Mouse (Mus musculus) kidney, embryonic 15.5 days (tissue): ENCODE data around the gene Cracr2b. TPM values are rescaled to one million over a fixed set of nuclear protein-coding genes. Genes with fewer than 3 reads are reported as not detected.

Experiments
- ATAC-seq: fragments of 200-750 bp; cut with Nextera tagmentation; replicated peaks from 2 replicates; pipeline ENCODE4 v1.8.0; 2017; ENCODE audit warnings: moderate TSS enrichment; ENCODE audit not compliant: low FRiP score
- H3K27ac ChIP-seq: fragments of 300-500 bp; sonication (generic); 2 replicates; pipeline ENCODE4 v1.5.1; 2015; ENCODE audit warnings: mild to moderate bottlenecking, inconsistent platforms
- H3K27me3 ChIP-seq: fragments of 300-500 bp; sonication (generic); 2 replicates; pipeline ENCODE4 v1.6.1; 2015; ENCODE audit warnings: inconsistent platforms
- H3K36me3 ChIP-seq: fragments of 300-500 bp; sonication (generic); 2 replicates; pipeline ENCODE4 v1.6.1; 2015; ENCODE audit warnings: inconsistent platforms
- H3K4me1 ChIP-seq: fragments of 300-500 bp; sonication (generic); 2 replicates; pipeline ENCODE4 v1.6.1; 2015; ENCODE audit warnings: inconsistent platforms
- H3K4me2 ChIP-seq: fragments of 300-500 bp; sonication (generic); 2 replicates; pipeline ENCODE4 v1.6.1; 2015; ENCODE audit warnings: moderate library complexity, mild to moderate bottlenecking, inconsistent platforms
- H3K4me3 ChIP-seq: fragments of 300-500 bp; sonication (generic); replicated peaks from 2 replicates; pipeline ENCODE4 v1.5.1; 2015; ENCODE audit warnings: mild to moderate bottlenecking, inconsistent platforms
- H3K9ac ChIP-seq: fragments of 300-500 bp; sonication (generic); 2 replicates; pipeline ENCODE4 v1.6.1; 2015; ENCODE audit warnings: mild to moderate bottlenecking, inconsistent platforms
- H3K9me3 ChIP-seq: fragments of 300-500 bp; sonication (generic); replicated peaks from 2 replicates; pipeline ENCODE4 v1.6.1; 2016; ENCODE audit warnings: inconsistent platforms
- WGBS: fragments of 180-500 bp; shearing (Covaris S2); methylation state at CpG from one replicate; pipeline ENCODE4 v1.1.7; 2015; ENCODE audit warnings: mixed read lengths; 5-methylcytosine and 5-hydroxymethylcytosine counted together
- polyA plus RNA-seq: library from polyadenylated mRNA; unstranded; fragments of >200 nt; fragmentation: Nextera tagmentation; extraction: Ambion mirVana; gene quantifications from 2 replicates; pipeline ENCODE4 v1.2.1, GENCODE M21; 2015

The Cracr2b gene
- polyA plus RNA-seq: 19.3 and 22.0 TPM in 2 replicates

GRCm38 (mm10) chr7:141460391-141461113 lies at the start of gene Cracr2b:
Gene Cracr2b (plus strand): TSS chr7:141461094.
- Histone ChIP-seq H3K27me3 (peaks cover 54% of the 10 kb centered on the region), H3K4me1 (peaks cover 80% of the 10 kb centered on the region), H3K4me2 (peak within 1 kb of the TSS; percentile 97), H3K36me3 (peaks cover 17% of the 10 kb centered on the region), H3K9me3 (no peaks in the 10 kb centered on the region), H3K27ac (no peak within 1 kb of the TSS), H3K9ac (peak within 1 kb of the TSS; percentile 46), H3K4me3 (peak within 1 kb of the TSS; percentile 56)
- 72% methylated on average over 15 of the region's 15 CpGs for WGBS
- no peak for ATAC-seq

GRCm38 (mm10) chr7:141411667-141412066 lies 49.2 kb upstream of the Cracr2b start:
- no peak for ATAC-seq
- Histone ChIP-seq H3K36me3 (peaks cover 41% of the 10 kb centered on the region), H3K4me1 (peaks cover 27% of the 10 kb centered on the region), H3K4me3 (no peak overlapping the region), H3K9me3 (no peaks in the 10 kb centered on the region), H3K9ac (no peak overlapping the region), H3K27me3 (no peaks in the 10 kb centered on the region), H3K4me2 (no peak overlapping the region), H3K27ac (no peak overlapping the region)
- WGBS: 100% methylated on average over 1 of the region's 1 CpGs

GRCm38 (mm10) chr7:141413331-141413730 lies 47.6 kb upstream of the Cracr2b start:
- Histone ChIP-seq H3K4me2 (peak overlapping the region; percentile 84), H3K4me3 (peak overlapping the region; percentile 75), H3K9me3 (no peaks in the 10 kb centered on the region), H3K27me3 (no peaks in the 10 kb centered on the region), H3K4me1 (peaks cover 27% of the 10 kb centered on the region), H3K9ac (peak overlapping the region; percentile 79), H3K36me3 (peaks cover 31% of the 10 kb centered on the region), H3K27ac (peak overlapping the region; percentile 88)
- 3% methylated on average over 16 of the region's 16 CpGs for WGBS
- peak; percentile 16 for ATAC-seq

DNA sequence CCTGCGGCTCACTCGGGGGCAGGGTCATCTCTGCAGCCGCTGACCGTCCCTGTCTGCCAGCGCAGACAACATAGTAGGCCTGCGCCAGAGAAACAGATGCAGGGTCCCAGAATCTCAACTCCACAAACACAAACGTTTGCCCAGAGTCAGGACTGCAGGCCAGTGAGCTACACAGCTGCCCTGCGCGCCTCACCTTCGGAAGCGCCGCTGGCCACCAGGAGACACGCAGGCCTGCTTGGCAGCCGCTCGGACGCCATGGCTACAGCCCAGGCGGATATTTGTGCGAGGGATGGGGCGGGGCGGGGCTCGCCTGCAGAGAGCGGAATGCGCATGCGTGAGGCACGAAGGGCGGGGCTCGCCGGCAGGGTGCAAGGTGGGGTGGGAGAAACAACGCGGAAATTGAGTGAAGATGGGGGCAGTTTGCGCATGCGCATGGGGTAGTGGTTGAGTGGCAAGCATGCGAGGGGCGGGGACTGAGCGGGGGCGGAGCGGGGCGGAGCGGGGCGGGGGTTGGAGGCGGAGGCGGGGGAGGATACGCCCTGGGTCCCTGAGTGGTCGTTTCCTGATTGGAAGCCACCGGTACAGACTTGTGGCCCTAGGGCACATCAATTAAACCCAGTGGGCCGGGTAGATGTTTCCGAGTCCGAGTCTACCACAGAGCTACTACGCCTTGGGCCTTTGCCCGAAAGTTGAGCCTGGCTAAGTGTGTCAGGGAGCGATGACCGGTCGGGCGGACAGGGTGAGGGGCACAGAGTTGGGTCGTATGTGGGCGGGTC lies 46.9 kb upstream of the Cracr2b start, which contains the start of gene Gatd1:
Gene Gatd1, minus strand, starts transcription at position 328 of the 776 bp plus-strand sequence.
- Histone ChIP-seq H3K9ac (peak within 1 kb of the TSS; percentile 79), H3K9me3 (no peaks in the 10 kb centered on the region), H3K4me2 (peak within 1 kb of the TSS; percentile 84), H3K27me3 (no peaks in the 10 kb centered on the region), H3K4me3 (peak within 1 kb of the TSS; percentile 75), H3K36me3 (peaks cover 26% of the 10 kb centered on the region), H3K27ac (peak within 1 kb of the TSS; percentile 91), H3K4me1 (peaks cover 26% of the 10 kb centered on the region)
- under 1% methylated on average over 56 of the region's 56 CpGs for WGBS
- peak; percentile 91 for ATAC-seq

DNA sequence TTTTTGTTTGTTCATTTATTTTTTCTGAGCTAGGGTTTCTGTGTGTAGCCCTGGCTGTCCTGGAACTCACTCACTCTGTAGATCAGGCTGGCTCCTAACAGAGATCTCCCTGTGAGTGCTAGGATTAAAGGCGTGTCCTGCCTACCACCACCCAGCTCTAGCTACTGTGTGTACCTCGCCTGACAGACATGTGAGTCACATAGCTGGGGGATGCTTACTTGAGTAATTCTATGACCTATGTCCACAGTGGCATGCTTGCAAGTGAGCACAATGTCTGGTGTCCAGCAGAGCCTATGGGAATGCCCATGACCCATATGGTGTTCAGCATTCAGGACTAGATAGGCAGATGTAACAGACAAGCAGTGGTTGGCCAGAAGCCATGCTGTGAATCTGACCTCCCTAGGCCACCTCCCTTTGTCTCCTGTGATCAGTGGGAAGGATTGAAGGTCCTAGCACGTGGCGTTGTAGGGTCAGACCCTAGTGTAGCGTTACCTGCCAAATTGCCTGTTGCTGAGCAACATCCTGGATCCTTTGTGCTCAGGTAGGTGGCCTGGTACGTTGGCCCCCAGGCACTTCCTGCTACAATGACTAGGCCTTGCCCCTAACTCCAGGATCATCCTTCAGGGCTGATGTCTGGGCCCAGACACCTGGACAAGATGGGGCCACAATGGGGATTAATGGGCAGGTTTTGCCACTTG lies 44.6 kb upstream of the Cracr2b start:
- 80% methylated on average over 6 of the region's 6 CpGs for WGBS
- H3K9ac ChIP-seq: no peak overlapping the region
- no peaks in the 10 kb centered on the region for H3K9me3 ChIP-seq
- 0 out of 2 replicates have a peak, but pooled peaks cover 4% of the 10 kb centered on the region for H3K36me3 ChIP-seq
- no peak overlapping the region for H3K4me3 ChIP-seq
- ATAC-seq: no peak
- H3K4me2 ChIP-seq: no peak overlapping the region
- no peaks in the 10 kb centered on the region for H3K27me3 ChIP-seq
- H3K27ac ChIP-seq: no peak overlapping the region
- peaks cover 24% of the 10 kb centered on the region for H3K4me1 ChIP-seq

GRCm38 (mm10) chr7:141417731-141418681 lies 42.9 kb upstream of the Cracr2b start:
- no peak for ATAC-seq

GRCm38 (mm10) chr7:141418970-141419369 lies 41.9 kb upstream of the Cracr2b start:
- Histone ChIP-seq H3K9ac (no peak overlapping the region), H3K36me3 (no peaks in the 10 kb centered on the region), H3K9me3 (no peaks in the 10 kb centered on the region), H3K27ac (no peak overlapping the region), H3K27me3 (no peaks in the 10 kb centered on the region), H3K4me1 (peaks cover 10% of the 10 kb centered on the region), H3K4me3 (no peak overlapping the region), H3K4me2 (no peak overlapping the region)
- ATAC-seq: no peak
- 42% methylated on average over 7 of the region's 7 CpGs for WGBS

More at GRCm38 (mm10) chr7:141417731-141418681, 42.9 kb upstream of the Cracr2b start:
- H3K4me2 ChIP-seq: no peak overlapping the region
- H3K27ac ChIP-seq: no peak overlapping the region
- no peaks in the 10 kb centered on the region for H3K36me3 ChIP-seq
- no peak overlapping the region for H3K9ac ChIP-seq
- no peaks in the 10 kb centered on the region for H3K27me3 ChIP-seq
- peaks cover 13% of the 10 kb centered on the region for H3K4me1 ChIP-seq
- H3K4me3 ChIP-seq: no peak overlapping the region
- H3K9me3 ChIP-seq: no peaks in the 10 kb centered on the region
- 76% methylated on average over 8 of the region's 8 CpGs for WGBS

DNA sequence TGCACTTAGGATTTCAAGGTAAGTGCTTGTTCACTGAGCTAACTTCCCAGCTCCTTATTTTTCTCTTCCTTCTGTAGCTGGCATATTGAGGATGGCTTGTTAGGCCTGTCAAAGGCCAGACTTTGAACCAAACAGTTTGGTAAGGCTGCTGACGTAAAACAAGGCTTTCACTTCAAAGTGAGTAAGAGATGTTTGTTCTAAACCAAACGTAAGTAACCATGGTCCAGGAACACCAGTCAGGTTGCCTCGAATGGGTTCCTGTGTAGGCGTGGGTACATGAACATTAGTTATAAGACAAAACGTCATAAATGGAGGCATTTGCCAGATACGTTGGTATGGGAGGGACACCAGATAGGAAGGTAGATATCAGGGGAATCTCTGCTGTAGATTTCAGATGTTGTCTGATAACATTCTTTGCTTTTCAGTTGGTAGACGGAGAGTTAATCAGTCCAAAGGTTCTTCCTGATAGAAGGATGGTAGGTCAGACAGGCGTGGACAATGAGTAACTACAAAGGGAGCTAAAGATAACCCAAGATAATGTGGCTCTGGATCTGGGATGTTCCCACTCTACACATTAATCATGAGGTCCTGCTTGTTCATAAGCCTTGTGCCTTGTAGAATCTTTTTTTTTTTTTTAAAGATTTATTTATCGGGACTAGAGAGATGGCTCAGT lies 40.7 kb upstream of the Cracr2b start:
- Histone ChIP-seq H3K27ac (no peak overlapping the region), H3K27me3 (no peaks in the 10 kb centered on the region), H3K4me1 (no peaks in the 10 kb centered on the region), H3K4me2 (no peak overlapping the region), H3K36me3 (no peaks in the 10 kb centered on the region), H3K9me3 (no peaks in the 10 kb centered on the region), H3K4me3 (no peak overlapping the region), H3K9ac (no peak overlapping the region)
- no peak for ATAC-seq
- 79% methylated on average over 9 of the region's 9 CpGs for WGBS

- WGBS: 65% methylated on average over 4 of the region's 4 CpGs
- Histone ChIP-seq H3K27ac (no peak overlapping the region), H3K4me1 (peaks cover 5% of the 10 kb centered on the region; the same call in 1 of the 2 replicates), H3K9ac (no peak overlapping the region), H3K4me3 (no peak overlapping the region), H3K4me2 (no peak overlapping the region), H3K9me3 (no peaks in the 10 kb centered on the region), H3K36me3 (no peaks in the 10 kb centered on the region), H3K27me3 (no peaks in the 10 kb centered on the region)
- ATAC-seq: no peak
Measured at GRCm38 (mm10) chr7:141423811-141424210, 37.1 kb upstream of the Cracr2b start.

GRCm38 (mm10) chr7:141426948-141427730 lies 33.8 kb upstream of the Cracr2b start:
- Histone ChIP-seq H3K9ac (no peak overlapping the region), H3K36me3 (peaks cover 21% of the 10 kb centered on the region), H3K4me2 (no peak overlapping the region), H3K27ac (no peak overlapping the region), H3K4me1 (peaks cover 19% of the 10 kb centered on the region), H3K27me3 (no peaks in the 10 kb centered on the region), H3K9me3 (no peaks in the 10 kb centered on the region), H3K4me3 (no peak overlapping the region)
- no peak for ATAC-seq
- 83% methylated on average over 12 of the region's 12 CpGs for WGBS
